ENCODE assay signal across 15 mouse cellular contexts in the genomic region with DNA sequence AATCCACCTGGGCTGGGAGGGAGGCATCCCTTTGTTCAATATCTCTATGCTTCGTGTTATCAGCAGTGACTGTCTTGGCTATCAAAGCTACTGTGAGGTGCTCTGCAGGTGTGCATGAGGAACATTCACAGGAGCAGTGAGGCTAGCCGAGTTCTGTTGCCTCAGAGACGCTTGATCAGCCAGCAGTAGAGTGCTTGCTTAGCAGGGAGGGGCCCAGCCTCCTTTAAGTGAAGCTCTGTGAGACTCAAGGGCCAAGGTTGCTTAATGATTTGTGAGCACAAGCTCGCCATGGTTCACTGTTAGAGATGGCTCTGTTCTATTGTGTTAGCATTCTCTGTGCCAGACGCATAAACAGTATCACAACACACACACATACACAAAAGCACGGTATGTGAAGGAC. TPM values are rescaled to one million over a fixed set of nuclear protein-coding genes. Genes with fewer than 3 reads are reported as not detected.
DNase-seq lines count a peak whose midpoint lies in the region; ATAC-seq lines count a peak whose summit lies in the region.
"Had no signal": no experiment of that assay in that cellular context is flagged by ENCODE, and none has a peak within 500 bp of the region (broad histone marks: within the 10 kb centered on the region; RNA-seq: fewer than 3 reads in every experiment).

No protein-coding gene starts in this region.

- no peaks in the 10 kb centered on the region for H3K9me3 ChIP-seq in intestine, embryonic 16.5 days (ENCODE audit: control insufficient read depth, low read length)
- H3K9me3 ChIP-seq in kidney, embryonic 14.5 days (ENCODE audit: control insufficient read depth, low read length): no peaks in the 10 kb centered on the region
- no peaks in the 10 kb centered on the region for H3K9me3 ChIP-seq in midbrain, embryonic 10.5 days (replicated peaks)
- H3K9me3 ChIP-seq in forebrain, embryonic 15.5 days: no peaks in the 10 kb centered on the region
- H3K9me3 ChIP-seq: embryonic facial prominence, embryonic 15.5 days; forebrain, embryonic 12.5 days; hindbrain, embryonic 13.5 days; limb, embryonic 12.5 days had no signal

- peak; percentile 83 to 89 for DNase-seq in lung, adult 18-20 months
- peak; percentile 91 for DNase-seq in lung, postnatal 36 days
- DNase-seq in midbrain, embryonic 10.5 days (ENCODE audit: low spot score): no peak
- DNase-seq in thymus, postnatal 4 days: no peak
- no peak for DNase-seq in adipocyte (ENCODE audit: low spot score)
- DNase-seq: gastrocnemius, adult 2 months; heart, adult 2 months had no signal

- WGBS in intestine, embryonic 16.5 days: 48% methylated on average over 6 of the region's 6 CpGs
- WGBS in kidney, embryonic 14.5 days: 46% methylated on average over 6 of the region's 6 CpGs
- 80% methylated on average over 6 of the region's 6 CpGs for WGBS in midbrain, embryonic 10.5 days
- WGBS in forebrain, embryonic 15.5 days: 81% methylated on average over 6 of the region's 6 CpGs

- ATAC-seq in intestine, embryonic 16.5 days: peak; percentile 83
- ATAC-seq in kidney, embryonic 14.5 days (ENCODE audit: low FRiP score, low TSS enrichment): peak; percentile 61; the same call in 1 of the 2 replicates
- ATAC-seq in forebrain, embryonic 15.5 days (replicated peaks): no peak

- peaks cover 15% of the 10 kb centered on the region for H3K4me1 ChIP-seq in intestine, embryonic 16.5 days (ENCODE audit: control insufficient read depth, insufficient read depth, low read length)
- H3K4me1 ChIP-seq in kidney, embryonic 14.5 days (ENCODE audit: control insufficient read depth, insufficient read depth, low read length): peaks cover 8% of the 10 kb centered on the region
- H3K4me1 ChIP-seq in midbrain, embryonic 10.5 days: peaks cover 16% of the 10 kb centered on the region
- H3K4me1 ChIP-seq in forebrain, embryonic 15.5 days: no peaks in the 10 kb centered on the region; the same call in 1 of the 2 replicates
- H3K4me1 ChIP-seq: embryonic facial prominence, embryonic 15.5 days; limb, embryonic 12.5 days had no signal

- no peaks in the 10 kb centered on the region for H3K36me3 ChIP-seq in intestine, embryonic 16.5 days (ENCODE audit: control insufficient read depth, insufficient read depth, low read length)
- peaks cover 7% of the 10 kb centered on the region; the same call in 1 of the 2 replicates for H3K36me3 ChIP-seq in kidney, embryonic 14.5 days (ENCODE audit: control insufficient read depth, insufficient read depth, low read length)
- H3K36me3 ChIP-seq in midbrain, embryonic 10.5 days: peaks cover 60% of the 10 kb centered on the region
- H3K36me3 ChIP-seq in forebrain, embryonic 15.5 days: peaks cover 13% of the 10 kb centered on the region; the same call in 1 of the 2 replicates

- H3K27me3 ChIP-seq in intestine, embryonic 16.5 days (replicated peaks; ENCODE audit: control insufficient read depth, insufficient read depth, low read length): no peaks in the 10 kb centered on the region
- no peaks in the 10 kb centered on the region for H3K27me3 ChIP-seq in kidney, embryonic 14.5 days (ENCODE audit: control insufficient read depth, insufficient read depth, low read length)
- no peaks in the 10 kb centered on the region for H3K27me3 ChIP-seq in midbrain, embryonic 10.5 days (ENCODE audit: low read depth, poor library complexity, severe bottlenecking)
- H3K27me3 ChIP-seq in forebrain, embryonic 15.5 days: no peaks in the 10 kb centered on the region
- H3K27me3 ChIP-seq: embryonic facial prominence, embryonic 15.5 days; forebrain, embryonic 12.5 days; hindbrain, embryonic 13.5 days; limb, embryonic 12.5 days had no signal

- H3K4me3 ChIP-seq in intestine, embryonic 16.5 days (ENCODE audit: low read length): no peak overlapping the region
- H3K4me3 ChIP-seq in kidney, embryonic 14.5 days (ENCODE audit: low read length): no peak overlapping the region
- H3K4me3 ChIP-seq in midbrain, embryonic 10.5 days: no peak overlapping the region
- no peak overlapping the region for H3K4me3 ChIP-seq in forebrain, embryonic 15.5 days
- H3K4me3 ChIP-seq: embryonic facial prominence, embryonic 15.5 days; forebrain, embryonic 12.5 days; gastrocnemius, adult 2 months; heart, adult 2 months; hindbrain, embryonic 13.5 days; limb, embryonic 12.5 days had no signal

- H3K9ac ChIP-seq in intestine, embryonic 16.5 days (ENCODE audit: low read depth, low read length): no peak overlapping the region
- no peak overlapping the region for H3K9ac ChIP-seq in kidney, embryonic 14.5 days (ENCODE audit: low read depth, low read length)
- no peak overlapping the region for H3K9ac ChIP-seq in forebrain, embryonic 15.5 days (replicated peaks)
- H3K9ac ChIP-seq: embryonic facial prominence, embryonic 15.5 days; forebrain, embryonic 12.5 days; hindbrain, embryonic 13.5 days; limb, embryonic 12.5 days; liver, embryonic 14.5 days had no signal

- no peak overlapping the region for H3K4me2 ChIP-seq in intestine, embryonic 16.5 days (ENCODE audit: low read depth, low read length)
- H3K4me2 ChIP-seq in kidney, embryonic 14.5 days (replicated peaks; ENCODE audit: low read depth, low read length): no peak overlapping the region
- no peak overlapping the region for H3K4me2 ChIP-seq in forebrain, embryonic 15.5 days (replicated peaks)
- H3K4me2 ChIP-seq: embryonic facial prominence, embryonic 15.5 days; forebrain, embryonic 12.5 days; hindbrain, embryonic 13.5 days; limb, embryonic 12.5 days had no signal

- no peak overlapping the region for H3K27ac ChIP-seq in intestine, embryonic 16.5 days (ENCODE audit: low read length)
- H3K27ac ChIP-seq in kidney, embryonic 14.5 days (ENCODE audit: low read depth, low read length): peak overlapping the region; percentile 60; the same call in 1 of the 2 replicates
- H3K27ac ChIP-seq in midbrain, embryonic 10.5 days (replicated peaks): no peak overlapping the region
- no peak overlapping the region for H3K27ac ChIP-seq in forebrain, embryonic 15.5 days (replicated peaks)
- H3K27ac ChIP-seq: embryonic facial prominence, embryonic 15.5 days; forebrain, embryonic 12.5 days; gastrocnemius, adult 2 months; heart, adult 2 months; hindbrain, embryonic 13.5 days; limb, embryonic 12.5 days; liver, embryonic 14.5 days had no signal

RNA-seq across cellular contexts. Expression of gene Trim11, which starts 8.2 kb away (rescaled TPM):
- 17.0 and 17.5 TPM in 2 replicates for polyA plus RNA-seq in intestine, embryonic 16.5 days (2015; fragmentation: Nextera tagmentation; extraction: Ambion mirVana)
- polyA plus RNA-seq in kidney, embryonic 14.5 days (2014; fragmentation: Nextera tagmentation; extraction: Ambion mirVana): 16.7 and 19.8 TPM in 2 replicates
- polyA plus RNA-seq in midbrain, embryonic 10.5 days (2016; fragmentation: Nextera tagmentation; extraction: Ambion mirVana): 17.7 and 19.3 TPM in 2 replicates
- polyA plus RNA-seq in forebrain, embryonic 15.5 days (2015; fragmentation: Nextera tagmentation; extraction: Ambion mirVana): 22.6 and 24.8 TPM in 2 replicates

RNA-seq across cellular contexts. Expression of gene Hist3h2a, which starts 15.2 kb away (rescaled TPM):
- 28.5 and 31.6 TPM in 2 replicates for polyA plus RNA-seq in intestine, embryonic 16.5 days (2015; fragmentation: Nextera tagmentation; extraction: Ambion mirVana)
- 31.8 and 32.7 TPM in 2 replicates for polyA plus RNA-seq in kidney, embryonic 14.5 days (2014; fragmentation: Nextera tagmentation; extraction: Ambion mirVana)
- polyA plus RNA-seq in midbrain, embryonic 10.5 days (2016; fragmentation: Nextera tagmentation; extraction: Ambion mirVana): 20.4 and 31.6 TPM in 2 replicates
- 155 and 160 TPM in 2 replicates for polyA plus RNA-seq in forebrain, embryonic 15.5 days (2015; fragmentation: Nextera tagmentation; extraction: Ambion mirVana)

RNA-seq across cellular contexts. Expression of gene Trim17, which starts 15.2 kb away (rescaled TPM):
- polyA plus RNA-seq in intestine, embryonic 16.5 days (2015; fragmentation: Nextera tagmentation; extraction: Ambion mirVana): 0.15 and 0.35 TPM in 2 replicates
- polyA plus RNA-seq in kidney, embryonic 14.5 days (2014; fragmentation: Nextera tagmentation; extraction: Ambion mirVana): 0.63 and 0.65 TPM in 2 replicates
- 0.25 and 0.26 TPM in 2 replicates for polyA plus RNA-seq in midbrain, embryonic 10.5 days (2016; fragmentation: Nextera tagmentation; extraction: Ambion mirVana)
- 1.9 and 2.7 TPM in 2 replicates for polyA plus RNA-seq in forebrain, embryonic 15.5 days (2015; fragmentation: Nextera tagmentation; extraction: Ambion mirVana)

RNA-seq across cellular contexts. Expression of gene Hist3h2ba, which starts 20.9 kb away (rescaled TPM):
- 34.7 and 40.9 TPM in 2 replicates for polyA plus RNA-seq in intestine, embryonic 16.5 days (2015; fragmentation: Nextera tagmentation; extraction: Ambion mirVana)
- polyA plus RNA-seq in kidney, embryonic 14.5 days (2014; fragmentation: Nextera tagmentation; extraction: Ambion mirVana): 29.9 and 146 TPM in 2 replicates
- 34.1 and 69.6 TPM in 2 replicates for polyA plus RNA-seq in midbrain, embryonic 10.5 days (2016; fragmentation: Nextera tagmentation; extraction: Ambion mirVana)
- 355 and 373 TPM in 2 replicates for polyA plus RNA-seq in forebrain, embryonic 15.5 days (2015; fragmentation: Nextera tagmentation; extraction: Ambion mirVana)

RNA-seq across cellular contexts. Expression of gene Rnf187, which starts 30.9 kb away (rescaled TPM):
- polyA plus RNA-seq in intestine, embryonic 16.5 days (2015; fragmentation: Nextera tagmentation; extraction: Ambion mirVana): 131 and 138 TPM in 2 replicates
- polyA plus RNA-seq in kidney, embryonic 14.5 days (2014; fragmentation: Nextera tagmentation; extraction: Ambion mirVana): 229 and 304 TPM in 2 replicates
- 274 and 296 TPM in 2 replicates for polyA plus RNA-seq in midbrain, embryonic 10.5 days (2016; fragmentation: Nextera tagmentation; extraction: Ambion mirVana)
- polyA plus RNA-seq in forebrain, embryonic 15.5 days (2015; fragmentation: Nextera tagmentation; extraction: Ambion mirVana): 508 and 517 TPM in 2 replicates

Comparison
In these comparisons a context has a peak if more than half of its experiments do, and no peak if none do; other contexts are left out.
1. DNase-seq: peak in lung, adult 18-20 months (2 of 2) and lung, postnatal 36 days (single experiment); none in midbrain, embryonic 10.5 days (single experiment), thymus, postnatal 4 days (single experiment) and adipocyte (single experiment).